Mouse (Mus musculus) olfactory bulb, adult 2 months (tissue): ENCODE measurements around the gene H2-DMa.

Experiments used
- CTCF ChIP-seq: fragments of 200-500 bp; IDR thresholded peaks from 2 replicates; pipeline ENCODE4 v1.5.1; 2012; ENCODE audit warnings: low read depth, mild to moderate bottlenecking, low read length, moderate library complexity; ENCODE audit not compliant: insufficient read depth
- POLR2A ChIP-seq: fragments of 200-500 bp; IDR thresholded peaks from 2 replicates; pipeline ENCODE4 v1.6.1; 2012; ENCODE audit warnings: mild to moderate bottlenecking, low read depth, low read length, moderate library complexity; ENCODE audit not compliant: insufficient read depth

DNA sequence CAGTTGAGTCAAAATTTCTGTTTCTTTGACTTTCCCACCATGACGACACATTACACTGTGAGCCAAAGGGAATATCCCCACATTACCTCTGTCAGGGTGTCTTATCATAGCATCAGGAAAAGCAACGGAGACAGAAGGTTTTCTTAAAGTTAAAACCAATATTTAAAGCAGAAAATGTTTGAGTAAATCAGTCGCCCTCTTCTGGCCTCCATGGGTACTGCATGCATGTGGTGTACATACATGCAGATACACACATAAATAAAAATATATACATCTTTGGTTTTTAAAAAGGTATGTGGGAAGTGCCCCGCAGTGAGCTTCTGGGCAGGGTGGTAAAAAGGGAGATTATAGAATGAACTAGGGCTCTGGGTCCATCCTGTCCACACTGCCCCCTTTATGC, 57.8 kb downstream of the H2-DMa start:
- TF ChIP-seq CTCF (no peak), POLR2A (no peak)
